Mouse (Mus musculus): ENCODE results near the gene Gm20458. TPM values are rescaled to one million over a fixed set of nuclear protein-coding genes. Genes with fewer than 3 reads are reported as not detected.

Gm20458 gene
- polyA plus RNA-seq, 2 experiments, result 9.0 to 14.3 TPM

DNA sequence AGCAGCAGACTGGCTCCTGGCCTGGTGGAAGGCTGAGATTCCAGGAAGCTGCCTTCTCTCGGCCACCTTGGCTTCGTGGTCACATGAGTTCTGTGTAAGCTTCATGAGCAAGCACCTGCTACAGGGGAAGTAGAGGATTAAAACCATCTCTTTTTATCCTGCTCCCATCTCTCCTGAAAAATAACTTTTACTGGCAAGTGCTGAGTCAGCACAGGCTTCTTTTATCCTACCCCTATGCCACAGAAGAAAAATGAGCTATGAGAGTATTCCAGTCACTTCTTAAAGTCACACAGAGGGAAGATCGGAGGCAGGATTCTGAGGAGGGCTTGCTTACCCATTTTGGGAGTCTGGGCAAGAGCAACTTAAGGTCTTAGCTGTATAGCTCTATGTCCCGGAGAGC is 76.2 kb downstream of the Gm20458 start:
- Histone ChIP-seq H3K27ac (replicated peaks; ENCODE audit: low read depth, low read length) (no peak overlapping the region), H3K4me2 (replicated peaks; ENCODE audit: low read depth, low read length, severe bottlenecking) (no peak overlapping the region), H3K4me1 (ENCODE audit: control insufficient read depth, insufficient read depth, low read length) (no peaks in the 10 kb centered on the region), H3K4me3 (replicated peaks; ENCODE audit: low read length) (no peak overlapping the region), H3K36me3 (ENCODE audit: control insufficient read depth, insufficient read depth, low read length) (no peaks in the 10 kb centered on the region), H3K27me3 (ENCODE audit: control insufficient read depth, insufficient read depth, low read length) (no peaks in the 10 kb centered on the region), H3K9ac (ENCODE audit: low read depth, low read length, severe bottlenecking) (no peak overlapping the region), H3K9me3 (ENCODE audit: control insufficient read depth, low read length) (no peaks in the 10 kb centered on the region)
- DNase-seq (ENCODE audit: low spot score), result no peak
- no peak for TF ChIP-seq POLR2A (IDR thresholded peaks at IDR 0.05; ENCODE audit: borderline replicate concordance, extremely low read depth, insufficient read depth, insufficient read length)
- WGBS, result 77% methylated on average over 4 of the region's 4 CpGs
- no peak for ATAC-seq (ENCODE audit: low FRiP score, low read depth)

Other genes starting within 250 kb of the Gm20458 start
- not detected in 2 replicates for gene Wfdc15b, start 239.3 kb upstream of the Gm20458 start, polyA plus RNA-seq (2012; rRNA removed)
- gene Wfdc15b, start 239.3 kb upstream of the Gm20458 start, polyA plus RNA-seq (2014; fragmentation: Nextera tagmentation; extraction: Ambion mirVana), result not detected in 2 replicates
- not detected in 2 replicates for gene Svs2, start 222.5 kb upstream of the Gm20458 start, polyA plus RNA-seq (2012; rRNA removed)
- not detected in 2 replicates for gene Svs2, start 222.5 kb upstream of the Gm20458 start, polyA plus RNA-seq (2014; fragmentation: Nextera tagmentation; extraction: Ambion mirVana)
- gene Svs3b, start 204.3 kb upstream of the Gm20458 start, polyA plus RNA-seq (2012; rRNA removed), result not detected in 2 replicates
- not detected in 2 replicates for gene Svs3b, start 204.3 kb upstream of the Gm20458 start, polyA plus RNA-seq (2014; fragmentation: Nextera tagmentation; extraction: Ambion mirVana)
- not detected in 2 replicates for gene Svs4, start 182.5 kb upstream of the Gm20458 start, polyA plus RNA-seq (2012; rRNA removed)
- gene Svs4, start 182.5 kb upstream of the Gm20458 start, polyA plus RNA-seq (2014; fragmentation: Nextera tagmentation; extraction: Ambion mirVana), result not detected in 2 replicates
- not detected in 2 replicates for gene Svs3a, start 171.7 kb upstream of the Gm20458 start, polyA plus RNA-seq (2012; rRNA removed)
- gene Svs3a, start 171.7 kb upstream of the Gm20458 start, polyA plus RNA-seq (2014; fragmentation: Nextera tagmentation; extraction: Ambion mirVana), result not detected in 2 replicates
- not detected in 2 replicates for gene Svs6, start 144.2 kb upstream of the Gm20458 start, polyA plus RNA-seq (2012; rRNA removed)
- gene Svs6, start 144.2 kb upstream of the Gm20458 start, polyA plus RNA-seq (2014; fragmentation: Nextera tagmentation; extraction: Ambion mirVana), result not detected in 2 replicates
- not detected in 2 replicates for gene Svs5, start 128.2 kb upstream of the Gm20458 start, polyA plus RNA-seq (2012; rRNA removed)
- not detected in 2 replicates for gene Svs5, start 128.2 kb upstream of the Gm20458 start, polyA plus RNA-seq (2014; fragmentation: Nextera tagmentation; extraction: Ambion mirVana)
- 3.9 and 5.1 TPM in 2 replicates for gene Slpi, start 71.9 kb upstream of the Gm20458 start, polyA plus RNA-seq (2012; rRNA removed)
- gene Slpi, start 71.9 kb upstream of the Gm20458 start, polyA plus RNA-seq (2014; fragmentation: Nextera tagmentation; extraction: Ambion mirVana), result 1.1 and 2.1 TPM in 2 replicates
- gene Rbpjl, start 57.8 kb upstream of the Gm20458 start, polyA plus RNA-seq (2012; rRNA removed), result 2.7 and 3.9 TPM in 2 replicates
- 0.45 and 0.76 TPM in 2 replicates for gene Rbpjl, start 57.8 kb upstream of the Gm20458 start, polyA plus RNA-seq (2014; fragmentation: Nextera tagmentation; extraction: Ambion mirVana)
- 362 and 495 TPM in 2 replicates for gene Matn4, start 55.8 kb upstream of the Gm20458 start, polyA plus RNA-seq (2012; rRNA removed)
- 30.2 and 39.9 TPM in 2 replicates for gene Matn4, start 55.8 kb upstream of the Gm20458 start, polyA plus RNA-seq (2014; fragmentation: Nextera tagmentation; extraction: Ambion mirVana)
- gene Sdc4, start 17.1 kb upstream of the Gm20458 start, polyA plus RNA-seq (2012; rRNA removed), result 27.4 and 29.7 TPM in 2 replicates
- gene Sdc4, start 17.1 kb upstream of the Gm20458 start, polyA plus RNA-seq (2014; fragmentation: Nextera tagmentation; extraction: Ambion mirVana), result 65.9 and 68.2 TPM in 2 replicates
- gene Sys1, start 4.0 kb upstream of the Gm20458 start, polyA plus RNA-seq (2012; rRNA removed), result 48.4 and 68.8 TPM in 2 replicates
- 73.1 TPM in 2 replicates for gene Sys1, start 4.0 kb upstream of the Gm20458 start, polyA plus RNA-seq (2014; fragmentation: Nextera tagmentation; extraction: Ambion mirVana)
- not detected in 2 replicates for gene Trp53tg5, start 12.8 kb downstream of the Gm20458 start, polyA plus RNA-seq (2012; rRNA removed)
- gene Trp53tg5, start 12.8 kb downstream of the Gm20458 start, polyA plus RNA-seq (2014; fragmentation: Nextera tagmentation; extraction: Ambion mirVana), result 0.22 TPM in 1 of 2 replicates, not detected in the other
- gene Dbndd2, start 25.1 kb downstream of the Gm20458 start, polyA plus RNA-seq (2012; rRNA removed), result 7.7 and 8.3 TPM in 2 replicates
- gene Dbndd2, start 25.1 kb downstream of the Gm20458 start, polyA plus RNA-seq (2014; fragmentation: Nextera tagmentation; extraction: Ambion mirVana), result 2.9 and 4.4 TPM in 2 replicates
- gene Pigt, start 36.6 kb downstream of the Gm20458 start, polyA plus RNA-seq (2012; rRNA removed), result 99.5 and 142 TPM in 2 replicates
- gene Pigt, start 36.6 kb downstream of the Gm20458 start, polyA plus RNA-seq (2014; fragmentation: Nextera tagmentation; extraction: Ambion mirVana), result 72.4 and 81.4 TPM in 2 replicates
- 30.4 and 31.0 TPM in 2 replicates for gene Wfdc2, start 101.4 kb downstream of the Gm20458 start, polyA plus RNA-seq (2012; rRNA removed)
- gene Wfdc2, start 101.4 kb downstream of the Gm20458 start, polyA plus RNA-seq (2014; fragmentation: Nextera tagmentation; extraction: Ambion mirVana), result 27.3 and 44.0 TPM in 2 replicates
- gene Spint3, start 112.5 kb downstream of the Gm20458 start, polyA plus RNA-seq (2012; rRNA removed), result not detected in 2 replicates
- not detected in 2 replicates for gene Spint3, start 112.5 kb downstream of the Gm20458 start, polyA plus RNA-seq (2014; fragmentation: Nextera tagmentation; extraction: Ambion mirVana)
- gene Wfdc6a, start 124.5 kb downstream of the Gm20458 start, polyA plus RNA-seq (2012; rRNA removed), result 0.37 and 0.55 TPM in 2 replicates
- gene Wfdc6a, start 124.5 kb downstream of the Gm20458 start, polyA plus RNA-seq (2014; fragmentation: Nextera tagmentation; extraction: Ambion mirVana), result 0.25 and 0.53 TPM in 2 replicates
- gene Eppin, start 132.6 kb downstream of the Gm20458 start, polyA plus RNA-seq (2012; rRNA removed), result not detected in 2 replicates
- gene Eppin, start 132.6 kb downstream of the Gm20458 start, polyA plus RNA-seq (2014; fragmentation: Nextera tagmentation; extraction: Ambion mirVana), result not detected in 2 replicates
- gene Wfdc6b, start 152.6 kb downstream of the Gm20458 start, polyA plus RNA-seq (2012; rRNA removed), result not detected in 2 replicates
- not detected in 2 replicates for gene Wfdc6b, start 152.6 kb downstream of the Gm20458 start, polyA plus RNA-seq (2014; fragmentation: Nextera tagmentation; extraction: Ambion mirVana)
- gene Wfdc8, start 152.7 kb downstream of the Gm20458 start, polyA plus RNA-seq (2012; rRNA removed), result not detected in 2 replicates
- gene Wfdc8, start 152.7 kb downstream of the Gm20458 start, polyA plus RNA-seq (2014; fragmentation: Nextera tagmentation; extraction: Ambion mirVana), result not detected in 2 replicates
- gene Wfdc16, start 177.8 kb downstream of the Gm20458 start, polyA plus RNA-seq (2012; rRNA removed), result not detected in 2 replicates
- not detected in 2 replicates for gene Wfdc16, start 177.8 kb downstream of the Gm20458 start, polyA plus RNA-seq (2014; fragmentation: Nextera tagmentation; extraction: Ambion mirVana)
- gene Wfdc10, start 195.1 kb downstream of the Gm20458 start, polyA plus RNA-seq (2012; rRNA removed), result 0.31 and 0.37 TPM in 2 replicates
- gene Wfdc10, start 195.1 kb downstream of the Gm20458 start, polyA plus RNA-seq (2014; fragmentation: Nextera tagmentation; extraction: Ambion mirVana), result 0.68 TPM in 1 of 2 replicates, not detected in the other
- gene Wfdc9, start 195.6 kb downstream of the Gm20458 start, polyA plus RNA-seq (2012; rRNA removed), result not detected in 2 replicates
- not detected in 2 replicates for gene Wfdc9, start 195.6 kb downstream of the Gm20458 start, polyA plus RNA-seq (2014; fragmentation: Nextera tagmentation; extraction: Ambion mirVana)
- not detected in 2 replicates for gene Wfdc11, start 213.1 kb downstream of the Gm20458 start, polyA plus RNA-seq (2012; rRNA removed)
- not detected in 2 replicates for gene Wfdc11, start 213.1 kb downstream of the Gm20458 start, polyA plus RNA-seq (2014; fragmentation: Nextera tagmentation; extraction: Ambion mirVana)
- gene Wfdc13, start 224.1 kb downstream of the Gm20458 start, polyA plus RNA-seq (2012; rRNA removed), result 0.06 and 0.08 TPM in 2 replicates
- 0.18 TPM in 1 of 2 replicates, not detected in the other for gene Wfdc13, start 224.1 kb downstream of the Gm20458 start, polyA plus RNA-seq (2014; fragmentation: Nextera tagmentation; extraction: Ambion mirVana)
- not detected in 2 replicates for gene Spint4, start 237.5 kb downstream of the Gm20458 start, polyA plus RNA-seq (2012; rRNA removed)
- gene Spint4, start 237.5 kb downstream of the Gm20458 start, polyA plus RNA-seq (2014; fragmentation: Nextera tagmentation; extraction: Ambion mirVana), result not detected in 2 replicates